Mouse (Mus musculus): ENCODE measurements around the gene Gm3376. TPM values are rescaled to one million over a fixed set of nuclear protein-coding genes. Genes with fewer than 3 reads are reported as not detected.
"Not testable (repeated sequence)": the region's sequence is repeated elsewhere in the genome, so short reads cannot be mapped to it uniquely, and the experiment has no call there.

The Gm3376 gene
- total RNA-seq (2021): not detected
- long read RNA-seq, experiment 1: 0 reads
- long read RNA-seq, experiment 2: 0 reads

- not testable (repeated sequence) for DNase-seq
These were observed at the start of gene Gm3376 for GRCm38 (mm10) chrY:3771373-3771772. Gene Gm3376, plus strand, starts transcription at chrY:3771673.

Measured in gastrocnemius, postnatal 25 days (tissue).